Mouse (Mus musculus) lung, embryonic 14.5 days (tissue): ENCODE measurements around the gene Gm20721. TPM values are rescaled to one million over a fixed set of nuclear protein-coding genes. Genes with fewer than 3 reads are reported as not detected.

Source experiments
- ATAC-seq: fragments of 200-750 bp; cut with Nextera tagmentation; 2 replicates; pipeline ENCODE4 v1.8.0; 2017; ENCODE audit warnings: mild to moderate bottlenecking, moderate TSS enrichment, moderate library complexity; ENCODE audit not compliant: insufficient read depth
- DNase-seq: peaks from one replicate; pipeline ENCODE4 v3.0.0-alpha.2; 2015
- H3K27ac ChIP-seq: fragments of 300-500 bp; sonication (generic); 2 replicates; pipeline ENCODE4 v1.5.1; 2014; ENCODE audit warnings: low read depth, mild to moderate bottlenecking, moderate library complexity
- H3K27me3 ChIP-seq: fragments of 300-500 bp; sonication (generic); 2 replicates; pipeline ENCODE4 v1.6.1; 2014; ENCODE audit warnings: low read length, control low read depth; ENCODE audit not compliant: insufficient read depth
- H3K36me3 ChIP-seq: fragments of 300-500 bp; sonication (generic); 2 replicates; pipeline ENCODE4 v1.6.1; 2014; ENCODE audit warnings: control low read depth; ENCODE audit not compliant: insufficient read depth
- H3K4me1 ChIP-seq: fragments of 300-500 bp; sonication (generic); 2 replicates; pipeline ENCODE4 v1.6.1; 2014; ENCODE audit warnings: antibody characterized with exemption, control low read depth; ENCODE audit not compliant: insufficient read depth
- H3K4me2 ChIP-seq: fragments of 300-500 bp; sonication (generic); 2 replicates; pipeline ENCODE4 v1.6.1; 2014; ENCODE audit warnings: mild to moderate bottlenecking
- H3K4me3 ChIP-seq: fragments of 300-500 bp; sonication (generic); 2 replicates; pipeline ENCODE4 v1.5.1; 2014; ENCODE audit warnings: low read depth, low read length
- H3K9ac ChIP-seq: fragments of 300-500 bp; sonication (generic); 2 replicates; pipeline ENCODE4 v1.6.1; 2014
- H3K9me3 ChIP-seq: fragments of 300-500 bp; sonication (generic); 2 replicates; pipeline ENCODE4 v1.6.1; 2016; ENCODE audit warnings: low read depth, low read length, control low read depth
- CTCF ChIP-seq: IDR thresholded peaks from 2 replicates; pipeline ENCODE4 v1.5.1; 2016; ENCODE audit warnings: antibody characterized with exemption, low read depth
- WGBS: fragments of 180-500 bp; shearing (Covaris S2); extraction: QIAGEN DNeasy Blood & Tissue Kit; methylation state at CpG from one replicate; pipeline ENCODE4 v1.1.7; 2014; 5-methylcytosine and 5-hydroxymethylcytosine counted together
- polyA plus RNA-seq: library from polyadenylated mRNA; unstranded; fragments of >200 nt; fragmentation: Nextera tagmentation; extraction: Ambion mirVana; gene quantifications from 2 replicates; pipeline ENCODE4 v1.2.1, GENCODE M21; 2014

Gm20721 gene
- polyA plus RNA-seq, 1 experiment from 2014 or later, result 11.3 TPM

- no peaks in the 10 kb centered on the region for H3K4me1 ChIP-seq
- peak overlapping the region; percentile 52; the same call in 1 of the 2 replicates for H3K4me2 ChIP-seq
- H3K27ac ChIP-seq, result no peak overlapping the region
- H3K27me3 ChIP-seq, result peaks cover 44% of the 10 kb centered on the region
- no peak overlapping the region for H3K9ac ChIP-seq
- TF ChIP-seq CTCF, result no peak
- 0 out of 2 replicates have a peak overlapping the region, but pooled peaks have one; percentile 8 for H3K4me3 ChIP-seq
- peaks cover 80% of the 10 kb centered on the region for H3K36me3 ChIP-seq
- peaks cover 30% of the 10 kb centered on the region for H3K9me3 ChIP-seq
- DNase-seq (no peak), ATAC-seq (no peak)
- 47% methylated on average over 11 of the region's 11 CpGs for WGBS
These were observed 63.2 kb downstream of the Gm20721 start for GRCm38 (mm10) chr2:174283341-174283740.

Other genes starting within 250 kb of the Gm20721 start
- 56.5 and 56.8 TPM in 2 replicates for gene Npepl1, start 236.4 kb downstream of the Gm20721 start, polyA plus RNA-seq
- 1,980 and 2,011 TPM in 2 replicates for gene Gnas, start 62.4 kb downstream of the Gm20721 start, polyA plus RNA-seq
- 143 and 144 TPM in 2 replicates for gene Nelfcd, start 69.1 kb upstream of the Gm20721 start, polyA plus RNA-seq
- gene Ctsz, start 92.3 kb upstream of the Gm20721 start, polyA plus RNA-seq, result 172 and 179 TPM in 2 replicates
- gene Tubb1, start 104.0 kb upstream of the Gm20721 start, polyA plus RNA-seq, result 7.2 and 10.0 TPM in 2 replicates
- gene Atp5e, start 117.4 kb upstream of the Gm20721 start, polyA plus RNA-seq, result 838 and 911 TPM in 2 replicates
- gene Prelid3b, start 126.4 kb upstream of the Gm20721 start, polyA plus RNA-seq, result 116 and 117 TPM in 2 replicates